Mouse (Mus musculus): Measurements from ENCODE around the gene Slc25a20. TPM values are rescaled to one million over a fixed set of nuclear protein-coding genes. Genes with fewer than 3 reads are reported as not detected.

Gene Slc25a20
- polyA plus RNA-seq, 1 experiment = 12.6 TPM

DNA sequence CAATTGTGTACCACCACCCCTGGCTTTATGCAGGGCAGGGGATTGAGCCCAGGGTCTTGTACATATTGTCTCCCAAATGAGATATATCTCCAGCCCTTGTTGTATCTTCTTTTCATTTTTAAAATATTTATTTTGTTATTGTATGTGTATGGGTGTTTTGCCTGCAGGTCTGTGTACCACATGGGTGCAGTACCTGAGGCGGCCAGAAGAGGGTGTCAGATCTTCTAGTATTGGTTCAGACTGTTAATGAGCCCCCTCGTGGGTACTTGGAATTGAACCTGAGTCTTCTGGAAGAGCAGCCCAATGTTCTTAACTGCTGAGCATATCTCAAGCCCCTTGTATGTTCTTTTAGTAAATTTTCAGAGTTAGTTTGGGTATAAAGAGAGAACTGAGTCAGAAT, 11.3 kb downstream of the Slc25a20 start:
- 0 out of 2 replicates have a peak, but pooled peaks have one; percentile 19 for TF ChIP-seq CTCF (IDR thresholded peaks at IDR 0.05; ENCODE audit: extremely low read depth, insufficient read depth, low read length)
- TF ChIP-seq POLR2A (IDR thresholded peaks at IDR 0.05; ENCODE audit: extremely low read depth, insufficient read depth, low read length) = no peak
- H3K4me3 ChIP-seq (ENCODE audit: insufficient read depth, low read length) = no peak overlapping the region
- no peak overlapping the region for H3K27ac ChIP-seq (ENCODE audit: insufficient read depth, low read length)
- H3K4me1 ChIP-seq (ENCODE audit: control insufficient read depth, insufficient read depth, low read length) = no peaks in the 10 kb centered on the region

DNA sequence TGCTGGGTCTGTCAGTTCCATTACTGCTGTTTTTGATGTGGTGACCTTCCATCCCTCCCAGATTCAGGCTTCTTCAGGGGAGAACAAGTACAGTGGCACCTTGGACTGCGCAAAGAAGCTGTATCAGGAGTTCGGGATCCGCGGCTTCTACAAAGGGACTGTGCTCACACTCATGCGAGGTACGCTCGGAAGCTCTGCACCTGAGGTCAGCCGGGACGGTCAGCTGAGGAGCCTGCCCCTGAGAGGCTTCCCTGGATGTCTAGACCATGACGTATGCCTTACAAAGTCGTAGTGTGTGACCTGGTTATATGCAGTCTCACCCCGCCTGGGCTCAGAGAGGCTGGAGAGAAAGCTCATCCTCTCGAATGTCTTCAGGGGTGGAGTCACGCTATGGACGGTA, 18.1 kb downstream of the Slc25a20 start:
- no peaks in the 10 kb centered on the region for H3K4me1 ChIP-seq (ENCODE audit: control insufficient read depth, insufficient read depth, low read length)
- H3K4me3 ChIP-seq (ENCODE audit: insufficient read depth, low read length) = no peak overlapping the region
- TF ChIP-seq CTCF (IDR thresholded peaks at IDR 0.05; ENCODE audit: extremely low read depth, insufficient read depth, low read length) = no peak
- TF ChIP-seq POLR2A (IDR thresholded peaks at IDR 0.05; ENCODE audit: extremely low read depth, insufficient read depth, low read length) = no peak
- no peak overlapping the region for H3K27ac ChIP-seq (ENCODE audit: insufficient read depth, low read length)

DNA sequence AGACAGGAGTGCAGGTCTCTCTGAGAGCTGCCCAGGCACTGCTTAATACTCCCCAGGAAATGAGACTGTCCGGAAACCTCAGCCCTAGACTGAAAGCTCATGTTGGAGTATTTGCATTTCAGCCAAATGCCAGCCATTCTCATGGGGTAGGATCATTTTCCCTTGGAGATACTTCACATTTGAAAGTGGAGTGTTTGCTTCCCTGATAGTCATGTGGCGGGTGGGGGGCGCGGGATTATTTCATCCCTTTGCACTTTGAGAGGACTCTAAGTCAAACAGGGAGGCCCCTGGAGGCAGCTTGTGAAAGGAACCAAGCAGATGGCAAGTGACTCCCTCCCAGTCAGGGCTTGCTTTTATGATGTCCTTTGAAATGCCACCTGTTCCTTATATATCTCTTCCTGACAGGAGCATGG, 24.6 kb downstream of the Slc25a20 start:
- Histone ChIP-seq H3K4me1 (ENCODE audit: control insufficient read depth, insufficient read depth, low read length) (peaks cover under 1% of the 10 kb centered on the region), H3K27ac (ENCODE audit: insufficient read depth, low read length) (no peak overlapping the region), H3K4me3 (ENCODE audit: insufficient read depth, low read length) (no peak overlapping the region)
- no peak for TF ChIP-seq POLR2A (IDR thresholded peaks at IDR 0.05; ENCODE audit: extremely low read depth, insufficient read depth, low read length)
- TF ChIP-seq CTCF (IDR thresholded peaks at IDR 0.05; ENCODE audit: extremely low read depth, insufficient read depth, low read length) = no peak

DNA sequence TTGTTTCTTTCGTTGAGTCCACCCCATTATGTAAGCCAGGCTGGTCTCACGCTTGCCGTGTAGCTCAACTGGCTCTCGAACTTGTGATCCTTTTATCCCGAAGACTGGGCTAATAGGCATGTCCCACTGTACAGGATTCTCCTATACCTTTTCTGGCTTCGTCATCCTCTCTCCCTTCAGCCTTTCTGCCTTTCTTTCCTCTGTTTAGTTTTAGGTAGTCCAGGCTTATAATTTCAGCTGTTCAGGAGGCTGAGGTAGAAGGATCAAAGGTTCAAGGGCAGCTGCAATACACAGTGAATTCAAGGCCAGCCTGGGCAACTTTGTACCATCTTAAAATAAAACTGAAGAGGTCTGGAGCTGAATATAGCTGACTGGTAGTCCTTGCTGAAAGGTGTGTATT, 25.3 kb downstream of the Slc25a20 start:
- Histone ChIP-seq H3K4me3 (ENCODE audit: insufficient read depth, low read length) (no peak overlapping the region), H3K4me1 (ENCODE audit: control insufficient read depth, insufficient read depth, low read length) (peaks cover 3% of the 10 kb centered on the region)
- no peak for TF ChIP-seq POLR2A (IDR thresholded peaks at IDR 0.05; ENCODE audit: extremely low read depth, insufficient read depth, low read length)
- no peak for TF ChIP-seq CTCF (IDR thresholded peaks at IDR 0.05; ENCODE audit: extremely low read depth, insufficient read depth, low read length)

DNA sequence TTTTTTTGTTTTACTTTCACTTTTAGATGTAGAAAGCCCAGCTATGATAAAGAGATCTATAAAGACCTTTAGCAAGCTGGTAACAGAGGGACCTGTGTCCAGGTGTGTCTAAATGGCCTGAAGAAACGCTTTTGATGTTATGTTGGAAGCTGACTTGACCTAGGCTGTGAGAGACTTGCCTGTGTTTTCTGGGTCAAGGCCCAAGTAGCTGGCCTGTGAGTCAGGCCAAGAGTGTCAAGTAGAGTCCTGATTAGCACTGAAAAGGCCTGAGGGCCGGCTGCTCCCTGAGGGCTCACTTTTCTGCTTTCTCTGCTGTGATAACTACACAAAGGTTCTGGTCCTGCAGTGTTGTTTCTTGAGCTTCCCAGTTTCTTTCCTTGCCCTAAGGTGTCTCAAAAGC, 25.8 kb downstream of the Slc25a20 start:
- H3K4me1 ChIP-seq (ENCODE audit: control insufficient read depth, insufficient read depth, low read length) = peaks cover 3% of the 10 kb centered on the region
- H3K27ac ChIP-seq (ENCODE audit: insufficient read depth, low read length) = no peak overlapping the region
- H3K4me3 ChIP-seq (ENCODE audit: insufficient read depth, low read length) = no peak overlapping the region
- TF ChIP-seq POLR2A (IDR thresholded peaks at IDR 0.05; ENCODE audit: extremely low read depth, insufficient read depth, low read length) (no peak), CTCF (IDR thresholded peaks at IDR 0.05; ENCODE audit: extremely low read depth, insufficient read depth, low read length) (no peak)

More for the DNA sequence above, 25.3 kb downstream of the Slc25a20 start:
- no peak overlapping the region for H3K27ac ChIP-seq (ENCODE audit: insufficient read depth, low read length)

DNA sequence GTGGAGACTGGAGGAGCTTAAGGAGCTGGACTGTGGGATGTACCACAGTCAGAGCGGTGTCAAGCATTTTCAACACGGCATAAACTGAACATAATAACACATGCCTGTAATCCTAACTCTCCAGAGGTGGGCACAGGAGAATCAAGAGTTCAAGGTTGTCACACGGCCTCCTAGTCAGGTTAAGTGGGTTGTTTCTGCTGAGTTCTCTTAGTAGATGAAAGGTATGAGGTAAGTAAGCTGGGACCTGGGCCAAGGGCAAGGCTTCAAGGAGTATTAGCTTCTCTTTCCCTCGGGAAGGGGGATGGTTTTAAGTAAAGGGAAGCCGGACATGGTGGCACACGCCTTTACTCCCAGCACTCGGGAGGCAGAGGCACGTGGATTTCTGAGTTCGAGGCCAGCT, 26.6 kb downstream of the Slc25a20 start:
- peaks cover 3% of the 10 kb centered on the region for H3K4me1 ChIP-seq (ENCODE audit: control insufficient read depth, insufficient read depth, low read length)
- no peak for TF ChIP-seq CTCF (IDR thresholded peaks at IDR 0.05; ENCODE audit: extremely low read depth, insufficient read depth, low read length)
- H3K27ac ChIP-seq (ENCODE audit: insufficient read depth, low read length) = no peak overlapping the region
- no peak overlapping the region for H3K4me3 ChIP-seq (ENCODE audit: insufficient read depth, low read length)

DNA sequence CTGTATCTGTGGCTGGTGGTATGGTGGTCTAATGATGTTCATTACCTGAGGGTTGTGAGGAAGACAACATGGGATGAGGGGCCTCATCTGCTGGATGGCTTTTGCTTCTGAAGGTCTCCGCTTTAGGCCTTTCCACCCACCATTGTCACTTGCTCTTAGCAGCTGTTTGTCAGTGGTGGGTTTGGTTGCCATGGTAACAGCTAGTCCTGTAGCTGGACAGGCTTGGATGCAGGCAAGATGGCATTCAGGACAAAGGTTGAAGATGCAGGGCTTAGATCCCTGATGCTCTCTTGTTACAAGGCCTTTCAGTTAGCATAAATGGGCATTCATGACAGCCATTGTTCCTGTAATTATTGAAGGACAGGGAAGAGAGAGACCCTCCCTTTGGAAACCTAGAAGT, 27.2 kb downstream of the Slc25a20 start, which contains the start of gene Prkar2a:
TSS of gene Prkar2a (plus strand) at position 209 of the 400 bp plus-strand sequence.
- Histone ChIP-seq H3K4me1 (ENCODE audit: control insufficient read depth, insufficient read depth, low read length) (peaks cover 6% of the 10 kb centered on the region), H3K27ac (ENCODE audit: insufficient read depth, low read length) (no peak within 1 kb of the TSS)
- TF ChIP-seq POLR2A (IDR thresholded peaks at IDR 0.05; ENCODE audit: extremely low read depth, insufficient read depth, low read length) (no peak), CTCF (IDR thresholded peaks at IDR 0.05; ENCODE audit: extremely low read depth, insufficient read depth, low read length) (no peak)

DNA sequence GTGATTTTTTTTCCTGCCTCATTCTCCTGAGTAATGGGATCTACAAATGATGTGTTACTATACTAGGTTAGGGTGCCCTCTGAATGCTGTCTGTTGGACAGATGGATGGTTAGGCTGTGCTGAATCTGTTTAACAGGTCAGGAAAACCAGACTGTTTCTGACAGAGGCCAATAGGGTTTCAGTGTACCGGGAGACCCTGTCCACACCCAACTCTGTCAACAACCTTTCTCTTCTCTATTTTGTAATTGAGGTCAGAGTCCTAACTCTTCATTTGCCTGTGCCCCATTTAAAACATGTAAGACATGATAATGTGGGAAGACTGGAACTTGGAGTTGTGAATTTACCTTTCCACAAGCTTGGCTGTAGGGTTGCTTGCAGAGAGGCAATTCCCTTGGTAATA, 28.1 kb downstream of the Slc25a20 start:
- TF ChIP-seq POLR2A (IDR thresholded peaks at IDR 0.05; ENCODE audit: extremely low read depth, insufficient read depth, low read length) (no peak), CTCF (IDR thresholded peaks at IDR 0.05; ENCODE audit: extremely low read depth, insufficient read depth, low read length) (no peak)
- Histone ChIP-seq H3K27ac (ENCODE audit: insufficient read depth, low read length) (no peak overlapping the region), H3K4me1 (ENCODE audit: control insufficient read depth, insufficient read depth, low read length) (peaks cover 6% of the 10 kb centered on the region), H3K4me3 (ENCODE audit: insufficient read depth, low read length) (no peak overlapping the region)

More for the DNA sequence above, 27.2 kb downstream of the Slc25a20 start, which contains the start of gene Prkar2a:
- no peak within 1 kb of the TSS for H3K4me3 ChIP-seq (ENCODE audit: insufficient read depth, low read length)

DNA sequence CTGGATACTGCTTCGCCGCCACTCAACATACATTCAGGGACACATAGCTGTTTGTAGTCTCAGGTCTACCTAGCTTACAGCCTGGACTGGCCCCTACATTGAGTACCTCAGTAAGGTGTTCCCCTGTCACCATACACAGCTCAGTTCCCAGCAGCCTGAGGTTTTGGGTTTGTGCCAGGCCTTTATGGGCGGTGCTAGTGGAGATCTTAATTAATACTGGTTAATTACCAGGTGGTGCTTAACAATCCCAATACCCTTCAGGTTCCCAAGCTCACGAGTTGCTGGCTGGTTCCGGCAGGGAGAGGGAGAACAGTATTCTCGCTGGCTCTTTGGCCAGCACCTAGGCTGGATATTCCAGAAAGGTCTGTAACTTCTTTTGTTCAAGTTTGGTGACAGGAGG, 29.0 kb downstream of the Slc25a20 start:
- Histone ChIP-seq H3K4me1 (ENCODE audit: control insufficient read depth, insufficient read depth, low read length) (peaks cover 6% of the 10 kb centered on the region), H3K27ac (ENCODE audit: insufficient read depth, low read length) (no peak overlapping the region), H3K4me3 (ENCODE audit: insufficient read depth, low read length) (no peak overlapping the region)
- TF ChIP-seq CTCF (IDR thresholded peaks at IDR 0.05; ENCODE audit: extremely low read depth, insufficient read depth, low read length) (no peak), POLR2A (IDR thresholded peaks at IDR 0.05; ENCODE audit: extremely low read depth, insufficient read depth, low read length) (no peak)

DNA sequence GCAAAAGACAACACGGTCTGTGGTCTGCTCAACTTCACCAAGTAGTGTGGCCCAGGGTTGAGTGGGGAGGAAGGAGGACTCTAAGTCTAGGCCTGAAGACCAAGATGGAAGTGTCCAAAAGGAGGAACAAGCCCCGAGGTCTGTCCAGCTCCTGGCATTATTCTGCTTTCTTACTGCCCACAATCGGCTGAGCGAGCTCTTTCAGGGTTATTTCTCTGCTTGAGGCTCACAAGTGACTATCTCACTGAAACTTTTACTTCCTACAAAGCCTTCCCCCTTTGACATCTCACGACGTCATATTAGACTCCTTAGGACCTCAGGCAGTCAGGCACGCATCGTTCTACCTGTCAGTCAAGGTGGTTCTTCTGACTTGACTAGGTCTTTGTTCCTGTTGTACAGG, 29.5 kb downstream of the Slc25a20 start:
- TF ChIP-seq CTCF (IDR thresholded peaks at IDR 0.05; ENCODE audit: extremely low read depth, insufficient read depth, low read length) (no peak), POLR2A (IDR thresholded peaks at IDR 0.05; ENCODE audit: extremely low read depth, insufficient read depth, low read length) (no peak)
- Histone ChIP-seq H3K27ac (ENCODE audit: insufficient read depth, low read length) (peak overlapping the region; percentile 90), H3K4me1 (ENCODE audit: control insufficient read depth, insufficient read depth, low read length) (peaks cover 6% of the 10 kb centered on the region), H3K4me3 (ENCODE audit: insufficient read depth, low read length) (peak overlapping the region; percentile 97)
